Mouse (Mus musculus) hindbrain, embryonic 12.5 days (tissue): ENCODE measurements at regions not wholly inside any gene's neighbourhood (a gene's known extent, or its start where the extent isn't known, plus 50 kb on each side); places are given as distances from the start of the nearest gene placed in this dataset.

ENCODE experiments used
- ATAC-seq: fragments of 200-750 bp; cut with Nextera tagmentation; 2 replicates; pipeline ENCODE4 v1.8.0; 2017; ENCODE audit warnings: moderate TSS enrichment; ENCODE audit not compliant: low FRiP score
- H3K27ac ChIP-seq: fragments of 300-500 bp; sonication (generic); 2 replicates; pipeline ENCODE4 v1.5.1; 2016; ENCODE audit warnings: mild to moderate bottlenecking
- H3K27me3 ChIP-seq: fragments of 300-500 bp; sonication (generic); 2 replicates; pipeline ENCODE4 v1.6.1; 2016; ENCODE audit warnings: mild to moderate bottlenecking
- H3K36me3 ChIP-seq: fragments of 300-500 bp; sonication (generic); 2 replicates; pipeline ENCODE4 v1.6.1; 2016; ENCODE audit warnings: mild to moderate bottlenecking
- H3K4me1 ChIP-seq: fragments of 300-500 bp; sonication (generic); 2 replicates; pipeline ENCODE4 v1.6.1; 2016
- H3K4me2 ChIP-seq: fragments of 300-500 bp; sonication (generic); replicated peaks from 2 replicates; pipeline ENCODE4 v1.6.1; 2016; ENCODE audit warnings: mild to moderate bottlenecking
- H3K4me3 ChIP-seq: fragments of 300-500 bp; sonication (generic); 2 replicates; pipeline ENCODE4 v1.5.1; 2016; ENCODE audit warnings: mild to moderate bottlenecking
- H3K9ac ChIP-seq: fragments of 300-500 bp; sonication (generic); 2 replicates; pipeline ENCODE4 v1.6.1; 2016; ENCODE audit warnings: mild to moderate bottlenecking, moderate library complexity
- H3K9me3 ChIP-seq: fragments of 300-500 bp; sonication (generic); replicated peaks from 2 replicates; pipeline ENCODE4 v1.6.1; 2016; ENCODE audit warnings: mild to moderate bottlenecking
- WGBS: fragments of 180-500 bp; shearing (Covaris S2); methylation state at CpG from one replicate; pipeline ENCODE4 v1.1.7; 2016; 5-methylcytosine and 5-hydroxymethylcytosine counted together

- no peak for ATAC-seq
- H3K27ac ChIP-seq = no peak overlapping the region
- no peaks in the 10 kb centered on the region for H3K9me3 ChIP-seq
- no peak overlapping the region for H3K4me2 ChIP-seq
- no peak overlapping the region for H3K4me3 ChIP-seq
- 96% methylated on average over 3 of the region's 4 CpGs for WGBS
- H3K36me3 ChIP-seq = no peaks in the 10 kb centered on the region
- H3K9ac ChIP-seq = no peak overlapping the region
- no peaks in the 10 kb centered on the region for H3K4me1 ChIP-seq
- no peaks in the 10 kb centered on the region for H3K27me3 ChIP-seq
Measured at GRCm38 (mm10) chr5:39151917-39152316, 275.3 kb upstream of the Clnk start.

DNA sequence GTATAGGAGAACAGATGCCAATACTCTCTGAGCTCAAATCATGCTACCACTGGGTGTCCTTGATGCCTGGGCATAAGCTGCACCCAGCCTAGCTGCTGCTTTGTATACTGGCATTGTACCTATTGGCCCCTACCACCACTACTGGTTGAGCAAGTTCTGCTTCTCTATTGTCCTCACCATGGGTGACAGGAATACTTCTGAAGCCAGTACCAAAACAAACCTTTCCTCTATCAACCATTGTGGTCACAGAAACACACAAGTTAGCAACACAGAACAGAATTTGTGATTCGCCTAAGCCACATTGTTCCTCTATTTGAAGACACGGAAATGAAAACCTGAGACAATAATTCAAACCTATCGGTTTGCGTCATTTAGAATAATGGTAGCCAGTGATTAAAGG, 274.3 kb upstream of the Clnk start:
- Histone ChIP-seq H3K27ac (no peak overlapping the region), H3K36me3 (no peaks in the 10 kb centered on the region), H3K9ac (no peak overlapping the region), H3K27me3 (no peaks in the 10 kb centered on the region), H3K4me1 (no peaks in the 10 kb centered on the region), H3K4me3 (no peak overlapping the region), H3K4me2 (no peak overlapping the region), H3K9me3 (no peaks in the 10 kb centered on the region)
- ATAC-seq = no peak
- WGBS = 83% methylated on average over 4 of the region's 4 CpGs

- Histone ChIP-seq H3K4me1 (no peaks in the 10 kb centered on the region), H3K27me3 (no peaks in the 10 kb centered on the region), H3K36me3 (no peaks in the 10 kb centered on the region), H3K27ac (no peak overlapping the region), H3K4me2 (no peak overlapping the region), H3K4me3 (no peak overlapping the region), H3K9me3 (no peaks in the 10 kb centered on the region), H3K9ac (no peak overlapping the region)
- no peak for ATAC-seq
- WGBS = 55% methylated on average over 2 of the region's 2 CpGs
Measured at GRCm38 (mm10) chr5:39145658-39146057, 269.0 kb upstream of the Clnk start.

DNA sequence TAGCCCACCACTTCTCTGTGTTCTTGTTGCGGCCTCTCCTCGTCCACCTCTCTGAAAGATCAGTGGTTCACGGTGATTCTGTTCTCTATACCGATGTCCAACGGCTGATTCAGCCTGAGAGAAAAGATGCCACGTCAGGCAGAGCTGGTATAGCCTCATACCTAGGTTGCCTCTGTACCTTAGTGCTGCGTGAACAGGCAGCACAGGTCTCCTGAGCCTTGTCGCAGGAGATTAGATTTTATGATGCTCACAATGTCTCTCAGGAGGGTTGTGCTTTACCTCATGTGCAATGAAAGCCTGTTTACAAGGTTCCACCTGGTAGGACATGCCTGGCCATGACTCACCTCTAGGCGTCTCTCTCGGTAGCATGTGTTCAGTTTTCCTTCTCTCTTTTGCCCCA, 267.6 kb upstream of the Clnk start:
- H3K4me3 ChIP-seq = no peak overlapping the region
- H3K9me3 ChIP-seq = no peaks in the 10 kb centered on the region
- no peaks in the 10 kb centered on the region for H3K27me3 ChIP-seq
- no peak for ATAC-seq
- H3K4me1 ChIP-seq = no peaks in the 10 kb centered on the region
- no peak overlapping the region for H3K4me2 ChIP-seq
- no peak overlapping the region for H3K9ac ChIP-seq
- H3K27ac ChIP-seq = no peak overlapping the region
- 90% methylated on average over 10 of the region's 10 CpGs for WGBS
- H3K36me3 ChIP-seq = no peaks in the 10 kb centered on the region

GRCm38 (mm10) chr5:39143648-39144047, 267.0 kb upstream of the Clnk start:
- no peak overlapping the region for H3K4me2 ChIP-seq
- H3K9me3 ChIP-seq = no peaks in the 10 kb centered on the region
- no peaks in the 10 kb centered on the region for H3K36me3 ChIP-seq
- no peaks in the 10 kb centered on the region for H3K27me3 ChIP-seq
- H3K27ac ChIP-seq = no peak overlapping the region
- no peak for ATAC-seq
- H3K4me3 ChIP-seq = no peak overlapping the region
- 66% methylated on average over 4 of the region's 4 CpGs for WGBS
- no peak overlapping the region for H3K9ac ChIP-seq
- H3K4me1 ChIP-seq = no peaks in the 10 kb centered on the region

GRCm38 (mm10) chr5:39138375-39138774, 261.8 kb upstream of the Clnk start:
- WGBS = 82% methylated on average over 3 of the region's 3 CpGs
- Histone ChIP-seq H3K9ac (no peak overlapping the region), H3K27me3 (no peaks in the 10 kb centered on the region), H3K4me2 (no peak overlapping the region), H3K27ac (no peak overlapping the region), H3K36me3 (no peaks in the 10 kb centered on the region), H3K9me3 (no peaks in the 10 kb centered on the region), H3K4me1 (no peaks in the 10 kb centered on the region), H3K4me3 (no peak overlapping the region)
- ATAC-seq = no peak

- no peaks in the 10 kb centered on the region for H3K36me3 ChIP-seq
- no peak overlapping the region for H3K27ac ChIP-seq
- ATAC-seq = no peak
- H3K27me3 ChIP-seq = no peaks in the 10 kb centered on the region
- no peak overlapping the region for H3K9ac ChIP-seq
- H3K4me3 ChIP-seq = no peak overlapping the region
- H3K4me2 ChIP-seq = no peak overlapping the region
- H3K4me1 ChIP-seq = no peaks in the 10 kb centered on the region
- no peaks in the 10 kb centered on the region for H3K9me3 ChIP-seq
Measured at GRCm38 (mm10) chr5:39128931-39129330, 252.3 kb upstream of the Clnk start.

DNA sequence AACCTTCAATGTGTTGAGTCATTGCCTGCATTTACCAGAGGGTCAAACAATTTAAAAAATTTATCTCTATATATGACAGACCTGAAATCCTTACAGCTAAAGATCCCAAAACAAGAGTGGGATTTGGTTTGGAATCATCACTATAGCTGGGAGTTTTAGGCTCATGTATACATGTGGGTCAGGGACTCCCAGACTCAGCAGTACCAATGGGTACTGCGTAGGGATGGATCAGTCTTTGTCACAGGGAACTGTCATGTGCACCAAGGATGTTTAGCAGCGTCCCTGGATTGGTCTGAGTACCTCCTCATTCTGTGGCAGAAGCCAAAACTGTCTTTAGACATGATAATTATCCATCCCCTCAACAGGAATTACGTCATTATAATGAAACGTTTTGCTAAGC, 250.2 kb upstream of the Clnk start:
- WGBS = 89% methylated on average over 4 of the region's 4 CpGs
- Histone ChIP-seq H3K9me3 (no peaks in the 10 kb centered on the region), H3K27me3 (no peaks in the 10 kb centered on the region), H3K4me2 (no peak overlapping the region), H3K9ac (no peak overlapping the region), H3K4me3 (no peak overlapping the region), H3K36me3 (no peaks in the 10 kb centered on the region), H3K4me1 (no peaks in the 10 kb centered on the region), H3K27ac (no peak overlapping the region)
- ATAC-seq = no peak

GRCm38 (mm10) chr5:39126270-39126691, 249.7 kb upstream of the Clnk start:
- Histone ChIP-seq H3K27ac (no peak overlapping the region), H3K27me3 (no peaks in the 10 kb centered on the region), H3K9ac (no peak overlapping the region), H3K4me2 (no peak overlapping the region), H3K4me1 (no peaks in the 10 kb centered on the region), H3K36me3 (no peaks in the 10 kb centered on the region), H3K9me3 (no peaks in the 10 kb centered on the region), H3K4me3 (no peak overlapping the region)
- no peak for ATAC-seq
- WGBS = 84% methylated on average over 2 of the region's 2 CpGs

GRCm38 (mm10) chr5:39110336-39110735, 233.7 kb upstream of the Clnk start:
- no peaks in the 10 kb centered on the region for H3K27me3 ChIP-seq
- H3K4me1 ChIP-seq = no peaks in the 10 kb centered on the region
- H3K4me3 ChIP-seq = no peak overlapping the region
- no peaks in the 10 kb centered on the region for H3K36me3 ChIP-seq
- H3K4me2 ChIP-seq = no peak overlapping the region
- ATAC-seq = no peak
- 100% methylated on average over 1 of the region's 1 CpGs for WGBS
- no peak overlapping the region for H3K9ac ChIP-seq
- H3K9me3 ChIP-seq = no peaks in the 10 kb centered on the region
- H3K27ac ChIP-seq = no peak overlapping the region

DNA sequence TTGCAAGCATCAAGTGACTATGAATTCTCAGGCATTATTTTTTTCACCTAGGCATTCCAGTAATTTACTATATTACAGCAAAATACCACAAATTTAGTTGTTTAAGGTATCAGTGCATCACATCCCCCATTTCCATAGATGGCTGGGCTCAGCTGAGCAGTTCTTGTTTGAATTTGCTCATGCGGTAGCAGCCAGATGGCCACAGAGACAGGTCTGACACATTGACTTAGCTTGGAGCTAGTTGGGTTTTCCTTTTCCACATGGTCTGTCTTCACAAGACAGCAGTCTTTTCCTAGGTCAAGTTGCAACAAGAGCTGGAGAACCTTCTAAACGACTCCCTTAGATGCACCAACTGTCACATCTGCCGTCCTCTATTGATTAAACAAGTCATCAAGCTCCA, 232.9 kb upstream of the Clnk start:
- Histone ChIP-seq H3K36me3 (no peaks in the 10 kb centered on the region), H3K4me1 (no peaks in the 10 kb centered on the region), H3K27ac (no peak overlapping the region), H3K9me3 (no peaks in the 10 kb centered on the region), H3K4me2 (no peak overlapping the region), H3K9ac (no peak overlapping the region), H3K27me3 (no peaks in the 10 kb centered on the region), H3K4me3 (no peak overlapping the region)
- WGBS = 85% methylated on average over 3 of the region's 3 CpGs
- ATAC-seq = no peak

DNA sequence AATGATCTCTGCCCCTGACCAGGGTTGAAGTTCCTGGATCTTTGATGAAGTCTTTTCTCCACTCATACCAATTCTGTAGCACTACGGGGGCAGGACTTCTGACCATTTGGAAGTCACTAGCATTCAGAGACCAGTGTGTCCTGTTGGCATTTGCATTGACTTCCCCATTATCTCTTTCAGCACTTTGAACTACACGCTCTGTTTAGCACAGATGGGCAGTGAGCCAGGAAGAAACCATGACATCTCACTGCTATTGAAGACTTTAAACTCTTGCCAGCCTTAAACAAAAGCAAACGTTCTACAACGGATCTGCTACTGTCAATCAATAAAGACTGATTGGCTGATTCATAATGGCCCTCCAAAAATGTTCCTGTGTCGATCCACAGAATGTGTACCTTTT, 222.5 kb upstream of the Clnk start:
- Histone ChIP-seq H3K4me1 (no peaks in the 10 kb centered on the region), H3K9ac (no peak overlapping the region), H3K4me2 (no peak overlapping the region), H3K36me3 (no peaks in the 10 kb centered on the region), H3K9me3 (no peaks in the 10 kb centered on the region), H3K27ac (no peak overlapping the region), H3K27me3 (no peaks in the 10 kb centered on the region), H3K4me3 (no peak overlapping the region)
- ATAC-seq = no peak
- WGBS = 40% methylated on average over 5 of the region's 5 CpGs

GRCm38 (mm10) chr5:39094875-39095274, 218.3 kb upstream of the Clnk start:
- Histone ChIP-seq H3K4me1 (no peaks in the 10 kb centered on the region), H3K4me2 (no peak overlapping the region), H3K36me3 (no peaks in the 10 kb centered on the region), H3K9me3 (no peaks in the 10 kb centered on the region), H3K27ac (no peak overlapping the region), H3K4me3 (no peak overlapping the region), H3K9ac (no peak overlapping the region), H3K27me3 (no peaks in the 10 kb centered on the region)
- 80% methylated on average over 3 of the region's 3 CpGs for WGBS
- ATAC-seq = no peak
